ENCODE assay signal across 16 mouse cellular contexts in genomic region chr16:35806973-35807662, GRCm38 (mm10). TPM values are rescaled to one million over a fixed set of nuclear protein-coding genes. Genes with fewer than 3 reads are reported as not detected.
DNase-seq lines count a peak whose midpoint lies in the region; ATAC-seq and TF ChIP-seq lines count a peak whose summit lies in the region.
"Had no signal": no experiment of that assay in that cellular context is flagged by ENCODE, and none has a peak within 500 bp of the region (broad histone marks: within the 10 kb centered on the region; RNA-seq: fewer than 3 reads in every experiment).

No protein-coding gene starts in this region.

- H3K4me3 ChIP-seq in heart, embryonic 15.5 days, result no peak overlapping the region
- H3K4me3 ChIP-seq in intestine, embryonic 15.5 days (replicated peaks), result no peak overlapping the region
- H3K4me3 ChIP-seq in liver, postnatal 0 days (ENCODE audit: low read depth, low read length), result peak overlapping the region; percentile 30; the same call in 1 of the 2 replicates
- H3K4me3 ChIP-seq: limb, embryonic 13.5 days; midbrain, embryonic 15.5 days had no signal

- H3K4me2 ChIP-seq in heart, embryonic 15.5 days, result no peak overlapping the region
- H3K4me2 ChIP-seq in intestine, embryonic 15.5 days (replicated peaks), result no peak overlapping the region
- H3K4me2 ChIP-seq in liver, postnatal 0 days (ENCODE audit: low read depth, low read length), result peak overlapping the region; percentile 8; the same call in 1 of the 2 replicates
- H3K4me2 ChIP-seq: limb, embryonic 13.5 days; midbrain, embryonic 15.5 days had no signal

- H3K36me3 ChIP-seq in heart, embryonic 15.5 days, result no peaks in the 10 kb centered on the region
- H3K36me3 ChIP-seq in intestine, embryonic 15.5 days, result no peaks in the 10 kb centered on the region
- peaks cover 9% of the 10 kb centered on the region; the same call in 1 of the 2 replicates for H3K36me3 ChIP-seq in liver, postnatal 0 days (replicated peaks; ENCODE audit: insufficient read depth, low read length)
- H3K36me3 ChIP-seq: midbrain, embryonic 15.5 days had no signal

- peak overlapping the region; percentile 6; the same call in 1 of the 2 replicates for H3K27ac ChIP-seq in heart, embryonic 15.5 days
- no peak overlapping the region for H3K27ac ChIP-seq in intestine, embryonic 15.5 days
- peak overlapping the region; percentile 93 for H3K27ac ChIP-seq in liver, postnatal 0 days (ENCODE audit: low read depth)
- H3K27ac ChIP-seq: limb, embryonic 13.5 days; midbrain, embryonic 15.5 days had no signal

- ATAC-seq in heart, embryonic 15.5 days (replicated peaks; ENCODE audit: insufficient number of reproducible peaks, insufficient read depth, low FRiP score, low read depth), result no peak
- peak; percentile 71 for ATAC-seq in intestine, embryonic 15.5 days
- ATAC-seq in liver, postnatal 0 days, result peak; percentile 89
- ATAC-seq: forebrain, postnatal 0 days; midbrain, embryonic 15.5 days had no signal

- no peak for TF ChIP-seq CTCF in liver, postnatal 0 days (IDR thresholded peaks at IDR 0.05; ENCODE audit: low read depth)

- 69% methylated on average over 6 of the region's 6 CpGs for WGBS in heart, embryonic 15.5 days
- WGBS in intestine, embryonic 15.5 days, result 80% methylated on average over 6 of the region's 6 CpGs
- 57% methylated on average over 6 of the region's 6 CpGs for WGBS in liver, postnatal 0 days (ENCODE audit: insufficient replicate concordance)

- TF ChIP-seq EP300 in liver, postnatal 0 days (IDR thresholded peaks at IDR 0.05; ENCODE audit: low read depth), result peak; percentile 99

- H3K4me1 ChIP-seq in heart, embryonic 15.5 days (replicated peaks), result peaks cover 3% of the 10 kb centered on the region; the same call in 1 of the 2 replicates
- no peaks in the 10 kb centered on the region for H3K4me1 ChIP-seq in intestine, embryonic 15.5 days (replicated peaks)
- H3K4me1 ChIP-seq in liver, postnatal 0 days (ENCODE audit: insufficient read depth), result peaks cover 5% of the 10 kb centered on the region; the same call in 1 of the 2 replicates
- H3K4me1 ChIP-seq: limb, embryonic 13.5 days; midbrain, embryonic 15.5 days had no signal

- no peak for DNase-seq in heart, adult 9 months (ENCODE audit: low spot score in 2 of 2)
- peak; percentile 79 for DNase-seq in c-Kit-negative CD71-positive TER-119-positive erythroid progenitor cells, embryonic 14.5 days (ENCODE audit: low read depth, low spot score)
- DNase-seq in liver, postnatal 0 days, result peak; percentile 35
- no peak for DNase-seq in layer of hippocampus, adult 11-12 months (ENCODE audit: low spot score)
- no peak for DNase-seq in cerebellum, postnatal 10 days
- DNase-seq: adrenal gland, postnatal 10 days; B cell, adult 2 months; cerebellum, adult 11 months; forebrain, postnatal 0 days; gastrocnemius, postnatal 10 days; layer of hippocampus, postnatal 36 days; thymus, postnatal 36 days had no signal

- no peaks in the 10 kb centered on the region for H3K9me3 ChIP-seq in heart, embryonic 15.5 days (replicated peaks)
- H3K9me3 ChIP-seq in intestine, embryonic 15.5 days, result no peaks in the 10 kb centered on the region
- H3K9me3 ChIP-seq in liver, postnatal 0 days (ENCODE audit: low read length), result peaks cover 4% of the 10 kb centered on the region; the same call in 1 of the 2 replicates
- H3K9me3 ChIP-seq: limb, embryonic 13.5 days; midbrain, embryonic 15.5 days had no signal

- no peak overlapping the region for H3K9ac ChIP-seq in heart, embryonic 15.5 days
- no peak overlapping the region for H3K9ac ChIP-seq in intestine, embryonic 15.5 days
- H3K9ac ChIP-seq in liver, postnatal 0 days (replicated peaks), result 0 out of 2 replicates have a peak overlapping the region, but pooled peaks have one; percentile 9
- H3K9ac ChIP-seq: forebrain, postnatal 0 days; limb, embryonic 13.5 days; midbrain, embryonic 15.5 days had no signal

- no peaks in the 10 kb centered on the region for H3K27me3 ChIP-seq in heart, embryonic 15.5 days
- H3K27me3 ChIP-seq in intestine, embryonic 15.5 days (replicated peaks), result no peaks in the 10 kb centered on the region
- H3K27me3 ChIP-seq in liver, postnatal 0 days (ENCODE audit: insufficient read depth, low read length), result no peaks in the 10 kb centered on the region
- H3K27me3 ChIP-seq: limb, embryonic 13.5 days; midbrain, embryonic 15.5 days had no signal

RNA-seq across cellular contexts. Expression of gene Hspbap1, which starts 36.9 kb away (rescaled TPM):
- polyA plus RNA-seq in heart, embryonic 15.5 days (2015; fragmentation: Nextera tagmentation; extraction: Ambion mirVana), result 6.9 and 7.3 TPM in 2 replicates
- polyA plus RNA-seq in intestine, embryonic 15.5 days (2015; fragmentation: Nextera tagmentation; extraction: Ambion mirVana), result 17.6 and 18.4 TPM in 2 replicates
- 6.9 and 7.6 TPM in 2 replicates for polyA plus RNA-seq in liver, postnatal 0 days (2015; fragmentation: Nextera tagmentation; extraction: Ambion mirVana)

RNA-seq across cellular contexts. Expression of gene Dirc2, which starts 38.0 kb away (rescaled TPM):
- 11.2 and 12.8 TPM in 2 replicates for polyA plus RNA-seq in heart, embryonic 15.5 days (2015; fragmentation: Nextera tagmentation; extraction: Ambion mirVana)
- 12.0 and 13.2 TPM in 2 replicates for polyA plus RNA-seq in intestine, embryonic 15.5 days (2015; fragmentation: Nextera tagmentation; extraction: Ambion mirVana)
- polyA plus RNA-seq in liver, postnatal 0 days (2015; fragmentation: Nextera tagmentation; extraction: Ambion mirVana), result 5.7 and 6.2 TPM in 2 replicates

Comparison
In these comparisons a context has a peak if more than half of its experiments do, and no peak if none do; other contexts are left out.
1. DNase-seq: peak in c-Kit-negative CD71-positive TER-119-positive erythroid progenitor cells, embryonic 14.5 days (single experiment) and liver, postnatal 0 days (single experiment); none in heart, adult 9 months (0 of 2), layer of hippocampus, adult 11-12 months (single experiment) and cerebellum, postnatal 10 days (0 of 2).